Mouse (Mus musculus): ENCODE results near the gene Herpud2. TPM values are rescaled to one million over a fixed set of nuclear protein-coding genes. Genes with fewer than 3 reads are reported as not detected.

Gene Herpud2
- polyA plus RNA-seq, 1 experiment from 2014 or later, result 44.2 TPM

DNA sequence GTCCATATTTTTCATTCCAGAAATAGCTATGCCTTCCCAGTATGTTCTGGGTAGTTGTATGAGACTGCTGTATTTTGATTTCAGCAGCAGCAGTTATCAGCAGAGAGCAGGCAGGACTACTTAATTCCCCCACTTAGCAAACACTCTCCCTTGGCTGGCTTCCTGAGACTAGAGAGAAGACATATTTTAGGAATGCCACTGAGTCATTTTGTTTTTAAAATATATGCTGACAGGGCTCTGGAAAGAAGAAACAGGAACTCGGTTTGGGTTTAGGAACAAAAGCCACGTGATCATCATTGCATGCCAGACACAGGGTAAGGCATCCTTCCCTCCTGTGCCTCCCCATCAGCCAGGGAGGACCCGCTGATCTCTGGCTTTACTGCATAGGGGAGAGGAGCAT, 75.6 kb downstream of the Herpud2 start:
- Histone ChIP-seq H3K27ac (replicated peaks) (no peak overlapping the region), H3K9me3 (no peaks in the 10 kb centered on the region), H3K36me3 (no peaks in the 10 kb centered on the region), H3K9ac (replicated peaks) (no peak overlapping the region), H3K4me1 (no peaks in the 10 kb centered on the region), H3K4me2 (replicated peaks) (no peak overlapping the region), H3K4me3 (no peak overlapping the region), H3K27me3 (no peaks in the 10 kb centered on the region)
- 63% methylated on average over 3 of the region's 3 CpGs for WGBS
- ATAC-seq (ENCODE audit: low FRiP score, low read depth), result no peak

DNA sequence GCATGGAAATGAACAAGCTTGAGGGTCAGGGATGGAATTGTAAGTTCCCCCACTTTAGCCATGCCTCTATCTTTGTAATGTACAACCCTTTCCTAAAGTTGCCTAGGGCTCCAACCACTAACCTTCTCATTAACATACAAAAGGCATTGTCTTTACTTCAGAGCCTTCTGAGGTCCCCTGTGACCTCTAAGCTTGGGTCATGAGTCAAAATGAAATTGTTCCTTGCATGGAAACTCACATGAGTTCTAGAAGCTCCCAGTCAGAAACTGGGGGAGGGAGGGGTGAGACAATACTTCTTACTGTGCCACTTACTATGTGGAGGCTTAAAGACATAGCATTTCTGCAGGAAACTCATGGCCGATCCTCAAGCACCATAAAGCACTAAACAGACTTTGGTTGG, 79.0 kb downstream of the Herpud2 start:
- no peak for ATAC-seq (ENCODE audit: low FRiP score, low read depth)
- Histone ChIP-seq H3K4me3 (no peak overlapping the region), H3K9me3 (no peaks in the 10 kb centered on the region), H3K36me3 (no peaks in the 10 kb centered on the region), H3K9ac (replicated peaks) (no peak overlapping the region), H3K27ac (replicated peaks) (no peak overlapping the region), H3K4me2 (replicated peaks) (no peak overlapping the region), H3K27me3 (no peaks in the 10 kb centered on the region), H3K4me1 (no peaks in the 10 kb centered on the region)
- WGBS, result 91% methylated on average over 1 of the region's 1 CpGs

DNA sequence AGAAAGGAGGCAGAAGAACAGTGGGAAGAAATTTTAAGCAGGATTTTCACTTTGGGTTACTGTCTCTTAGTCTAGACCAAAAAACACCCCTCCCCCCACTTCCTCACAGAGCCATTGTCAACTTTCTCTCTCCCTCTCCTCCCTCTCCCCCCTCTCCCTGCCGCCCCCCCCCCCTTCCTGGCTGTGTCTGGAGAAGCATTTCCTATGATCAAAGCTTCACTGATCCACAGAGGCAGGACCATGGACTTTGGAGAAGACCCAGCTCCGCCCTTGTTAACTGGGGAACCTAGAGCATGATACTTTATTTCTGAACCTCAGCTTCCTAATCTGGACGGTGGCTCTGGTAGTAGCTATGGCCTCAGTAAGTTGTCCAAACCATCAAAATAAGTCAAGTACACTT, 92.9 kb downstream of the Herpud2 start:
- no peaks in the 10 kb centered on the region for H3K36me3 ChIP-seq
- 69% methylated on average over 2 of the region's 3 CpGs for WGBS
- H3K27ac ChIP-seq (replicated peaks), result no peak overlapping the region
- H3K9me3 ChIP-seq, result 0 out of 2 replicates have a peak, but pooled peaks cover 3% of the 10 kb centered on the region
- no peak overlapping the region for H3K9ac ChIP-seq (replicated peaks)
- no peaks in the 10 kb centered on the region for H3K27me3 ChIP-seq
- H3K4me2 ChIP-seq (replicated peaks), result no peak overlapping the region
- no peaks in the 10 kb centered on the region for H3K4me1 ChIP-seq
- no peak for ATAC-seq (ENCODE audit: low FRiP score, low read depth)
- H3K4me3 ChIP-seq, result no peak overlapping the region

Other genes starting within 250 kb of the Herpud2 start
- gene Gm10181, start 62.4 kb downstream of the Herpud2 start, polyA plus RNA-seq (2016; fragmentation: Nextera tagmentation; extraction: Ambion mirVana), result not detected in 2 replicates
- gene Sept7, start 100.6 kb upstream of the Herpud2 start, polyA plus RNA-seq (2016; fragmentation: Nextera tagmentation; extraction: Ambion mirVana), result 258 and 270 TPM in 2 replicates

Data from midbrain, embryonic 12.5 days (tissue).